Mouse (Mus musculus) CD4-positive helper T cell, adult 2 months (primary cell): ENCODE results near the gene Wdr18.

ENCODE experiments used
- DNase-seq: peaks from one replicate; pipeline ENCODE4 v3.0.0-alpha.2; 2012; ENCODE audit warnings: low read depth, missing footprints, low spot score

Wdr18 gene

GRCm38 (mm10) chr10:79977324-79977723 lies 17.4 kb downstream of the Wdr18 start:
- no peak for DNase-seq

GRCm38 (mm10) chr10:79978061-79978460 lies 18.1 kb downstream of the Wdr18 start:
- DNase-seq: no peak

- DNase-seq: no peak
Observed at GRCm38 (mm10) chr10:79979401-79980155, 19.6 kb downstream of the Wdr18 start.

- peak; percentile 34 for DNase-seq
Observed at GRCm38 (mm10) chr10:79983205-79983604, 23.3 kb downstream of the Wdr18 start.

GRCm38 (mm10) chr10:79983670-79984069 lies 23.7 kb downstream of the Wdr18 start:
- DNase-seq: peak; percentile 87

- DNase-seq: peak; percentile 95
Observed at GRCm38 (mm10) chr10:79984195-79984816, 24.4 kb downstream of the Wdr18 start, which contains the start of gene Tmem259. Tmem259 (minus strand) TSS chr10:79984330.

- DNase-seq: peak; percentile 99
Observed at GRCm38 (mm10) chr10:79984871-79985270, 24.9 kb downstream of the Wdr18 start.

- DNase-seq: peak; percentile 88
Observed at GRCm38 (mm10) chr10:79985334-79986231, 25.6 kb downstream of the Wdr18 start.

- no peak for DNase-seq
Observed at GRCm38 (mm10) chr10:79986232-79986878, 26.4 kb downstream of the Wdr18 start.

GRCm38 (mm10) chr10:79986963-79987362 lies 27.0 kb downstream of the Wdr18 start:
- peak; percentile 93 for DNase-seq

- peak; percentile 35 for DNase-seq
Observed at GRCm38 (mm10) chr10:79987771-79988505, 28.0 kb downstream of the Wdr18 start.

- DNase-seq: peak; percentile 73
Observed at GRCm38 (mm10) chr10:79988506-79989271, 28.7 kb downstream of the Wdr18 start, which contains the start of gene Cnn2. Cnn2 (plus strand) TSS chr10:79988584.

- no peak for DNase-seq
Observed at GRCm38 (mm10) chr10:79989272-79989786, 29.4 kb downstream of the Wdr18 start.

- DNase-seq: no peak
Observed at GRCm38 (mm10) chr10:79989870-79990269, 29.9 kb downstream of the Wdr18 start.

GRCm38 (mm10) chr10:79991099-79991498 lies 31.1 kb downstream of the Wdr18 start:
- peak; percentile 31 for DNase-seq

GRCm38 (mm10) chr10:79991548-79991947 lies 31.6 kb downstream of the Wdr18 start:
- DNase-seq: peak; percentile 36

GRCm38 (mm10) chr10:79994397-79995115 lies 34.6 kb downstream of the Wdr18 start:
- peak; percentile 73 for DNase-seq

GRCm38 (mm10) chr10:79995636-79996035 lies 35.7 kb downstream of the Wdr18 start:
- DNase-seq: peak; percentile 61
